Mouse (Mus musculus) spleen, embryonic (tissue): ENCODE results near the gene Atp2b1.

Source experiments
- CTCF ChIA-PET: fragments of 350-600 bp; sonication (Branson Sonifier 250); formaldehyde crosslinking; loops from one replicate; lab custom pipeline; 2022; lab: Charles Lee

Gene Atp2b1

GRCm38 (mm10) chr10:98916011-98916780 lies 2.0 kb downstream of the Atp2b1 start:
- CTCF ChIA-PET = interaction anchor here (0.5 to 0.6 kb wide), 2 partner anchors 175 to 232 kb away, joined by 7 to 15 read pairs; no protein-coding TSS in a partner anchor

GRCm38 (mm10) chr10:98916781-98917340 lies 2.7 kb downstream of the Atp2b1 start:
- CTCF ChIA-PET = interaction anchor here (0.5 to 0.6 kb wide), 3 partner anchors 40 to 175 kb away, joined by 3 to 7 read pairs (median 5); no protein-coding TSS in a partner anchor

DNA sequence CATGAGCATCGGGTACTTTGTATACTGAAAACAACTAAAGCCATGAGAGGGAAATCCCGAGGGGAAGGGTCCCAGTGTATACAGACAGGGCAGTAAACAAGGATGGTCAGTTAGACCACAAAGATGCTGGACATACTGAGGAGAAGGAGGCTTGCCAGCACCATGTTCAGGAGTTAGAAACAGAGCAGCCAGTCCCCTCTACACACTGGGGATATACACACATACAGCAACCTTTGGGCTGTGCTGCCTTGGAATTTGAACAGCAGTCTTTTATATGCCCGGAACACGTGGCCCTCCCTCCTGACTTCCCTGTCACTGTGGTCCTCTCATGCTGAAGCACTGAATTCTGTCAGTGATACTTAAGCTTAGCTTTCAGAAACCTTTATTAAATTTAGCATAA lies 10.9 kb downstream of the Atp2b1 start:
- CTCF ChIA-PET = no interaction called here

GRCm38 (mm10) chr10:98926991-98927390 lies 12.8 kb downstream of the Atp2b1 start:
- CTCF ChIA-PET = no interaction called here

DNA sequence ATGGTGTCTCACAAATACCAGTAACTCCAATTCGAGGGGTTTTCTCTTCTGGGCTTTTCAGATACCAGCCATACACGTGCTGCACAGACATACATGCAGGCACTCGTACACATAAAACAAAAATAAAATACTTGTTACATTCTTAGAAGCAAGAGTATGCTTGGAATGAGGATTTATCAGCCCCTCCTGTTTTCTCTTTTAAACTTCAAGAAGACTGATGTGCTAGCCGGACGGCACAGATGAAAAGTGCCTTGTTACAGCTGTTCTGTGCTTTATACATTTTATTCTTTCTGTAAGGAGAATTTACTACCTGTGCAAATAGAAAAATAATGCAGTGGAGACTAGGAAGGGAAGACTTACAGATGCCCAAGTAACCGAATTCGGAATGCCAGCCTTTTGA lies 15.2 kb downstream of the Atp2b1 start:
- CTCF ChIA-PET = no interaction called here

- CTCF ChIA-PET = no interaction called here
Measured at GRCm38 (mm10) chr10:98930143-98930542, 15.9 kb downstream of the Atp2b1 start.

DNA sequence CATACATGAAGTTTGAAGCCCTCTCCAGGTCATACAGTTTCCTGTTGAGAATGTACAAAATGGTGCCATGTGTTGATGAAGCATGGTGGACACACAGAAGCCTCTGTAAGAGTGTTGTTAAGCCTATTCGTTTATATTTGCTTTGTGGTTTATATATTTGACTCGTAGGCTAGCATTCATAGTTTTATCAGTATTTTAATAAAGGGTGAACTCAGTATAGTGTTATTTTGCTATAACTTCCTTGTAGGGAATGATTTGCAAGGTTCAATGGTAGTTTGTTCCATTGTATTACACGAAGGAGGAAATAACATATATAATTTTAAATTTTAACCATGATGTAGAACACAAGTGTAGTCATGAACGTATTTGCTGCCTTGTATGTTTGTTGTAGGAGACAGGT lies 25.9 kb downstream of the Atp2b1 start:
- CTCF ChIA-PET = no interaction called here

- CTCF ChIA-PET = no interaction called here
Measured at GRCm38 (mm10) chr10:98940799-98941198, 26.6 kb downstream of the Atp2b1 start.

- CTCF ChIA-PET = interaction anchor here (0.6 kb wide), 4 partner anchors 8 to 426 kb away, joined by 3 to 5 read pairs (median 4); no protein-coding TSS in a partner anchor
Measured at GRCm38 (mm10) chr10:98941991-98942390, 27.8 kb downstream of the Atp2b1 start.

DNA sequence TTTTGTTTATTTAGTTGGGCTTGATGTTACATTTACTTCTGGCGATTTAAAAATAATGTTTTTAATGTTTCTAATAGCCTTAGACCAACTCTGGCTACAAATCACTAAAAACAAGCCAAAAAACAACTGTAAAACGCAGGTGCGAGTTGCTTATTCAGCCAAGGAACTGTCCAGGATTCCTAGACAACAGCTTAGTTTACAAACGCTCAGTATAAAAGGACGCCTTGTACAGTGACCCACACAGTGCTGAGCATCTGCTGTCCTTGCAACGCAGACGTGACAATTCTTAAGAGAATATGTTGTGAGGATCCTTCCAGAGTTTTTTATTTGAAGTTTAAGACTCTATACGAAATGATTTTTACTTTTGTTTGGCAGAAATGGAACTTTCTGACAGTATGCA lies 28.8 kb downstream of the Atp2b1 start:
- CTCF ChIA-PET = no interaction called here

GRCm38 (mm10) chr10:98943894-98944293 lies 29.7 kb downstream of the Atp2b1 start:
- CTCF ChIA-PET = no interaction called here

GRCm38 (mm10) chr10:98946031-98946791 lies 32.0 kb downstream of the Atp2b1 start:
- CTCF ChIA-PET = interaction anchor here (0.7 kb wide), 1 partner anchor 178 kb away, joined by 5 read pairs; no protein-coding TSS in a partner anchor

DNA sequence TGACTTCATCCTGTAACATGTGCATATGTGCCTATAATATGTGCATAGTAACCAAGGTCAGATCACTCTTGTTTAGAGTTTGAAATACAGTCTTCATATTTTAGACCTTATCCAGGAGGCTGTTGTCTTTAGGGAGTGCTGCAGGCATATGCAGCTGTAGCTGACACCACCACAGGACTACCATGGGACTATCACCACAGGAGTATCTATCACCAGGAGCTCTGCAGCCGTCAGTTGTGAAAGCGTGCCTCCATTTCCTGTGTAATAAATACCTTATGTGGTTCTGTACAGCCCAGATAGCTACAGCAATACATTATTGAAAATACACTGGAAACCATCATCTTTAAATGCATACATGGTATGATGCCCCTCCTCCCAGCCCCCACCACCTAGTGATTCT lies 33.0 kb downstream of the Atp2b1 start:
- CTCF ChIA-PET = no interaction called here

- CTCF ChIA-PET = no interaction called here
Measured at GRCm38 (mm10) chr10:98948096-98948495, 33.9 kb downstream of the Atp2b1 start.

- CTCF ChIA-PET = interaction anchor here (0.7 to 0.9 kb wide), 2 partner anchors 8 to 58 kb away, joined by 3 to 4 read pairs; no protein-coding TSS in a partner anchor
Measured at GRCm38 (mm10) chr10:98949750-98950149, 35.5 kb downstream of the Atp2b1 start.

GRCm38 (mm10) chr10:98951286-98952270 lies 37.4 kb downstream of the Atp2b1 start:
- CTCF ChIA-PET = interaction anchor here (0.6 to 0.7 kb wide), 2 partner anchors 155 to 887 kb away, joined by 3 to 9 read pairs; partner anchors contain the start of gene Poc1b

DNA sequence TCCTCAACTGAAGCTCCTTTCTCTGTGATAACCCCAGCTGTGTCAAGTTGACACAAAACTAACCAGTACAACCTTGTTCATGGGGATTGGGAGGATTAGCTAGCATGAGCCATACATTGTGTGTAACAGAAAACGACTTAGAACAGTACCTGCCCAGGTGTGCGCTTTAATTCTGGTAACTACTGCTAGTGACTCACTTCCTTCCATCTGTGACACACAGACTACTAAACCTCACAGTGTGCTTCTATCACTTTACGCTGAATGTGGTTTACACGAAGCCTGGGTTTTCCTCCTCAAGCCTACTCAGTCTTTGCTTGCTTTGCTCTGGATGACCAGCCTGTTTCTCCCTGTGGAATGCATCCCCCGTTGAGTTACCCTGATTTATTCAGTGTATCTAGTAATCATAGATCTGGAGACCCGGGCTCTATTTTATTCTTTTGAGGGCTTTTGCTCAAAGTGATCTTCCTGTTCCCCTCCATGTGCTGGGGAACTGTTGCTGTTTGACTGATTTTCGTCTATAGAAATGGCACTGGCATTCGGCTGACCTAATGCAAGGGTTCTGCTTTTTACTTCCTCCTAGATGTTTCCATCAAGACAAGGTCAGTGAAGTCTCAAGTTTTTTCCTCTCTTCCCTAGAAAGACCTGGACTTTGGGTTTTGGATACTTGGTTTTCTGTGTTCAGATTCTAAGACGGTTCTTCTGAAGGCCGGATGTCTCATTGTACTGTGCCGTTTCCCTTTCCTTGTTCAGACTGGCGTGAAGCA lies 40.2 kb downstream of the Atp2b1 start:
- CTCF ChIA-PET = no interaction called here

- CTCF ChIA-PET = no interaction called here
Measured at GRCm38 (mm10) chr10:98956124-98956523, 41.9 kb downstream of the Atp2b1 start.

GRCm38 (mm10) chr10:98958752-98959151 lies 44.5 kb downstream of the Atp2b1 start:
- CTCF ChIA-PET = interaction anchor here (0.5 to 0.7 kb wide), 2 partner anchors 20 to 26 kb away, joined by 4 to 20 read pairs; no protein-coding TSS in a partner anchor

DNA sequence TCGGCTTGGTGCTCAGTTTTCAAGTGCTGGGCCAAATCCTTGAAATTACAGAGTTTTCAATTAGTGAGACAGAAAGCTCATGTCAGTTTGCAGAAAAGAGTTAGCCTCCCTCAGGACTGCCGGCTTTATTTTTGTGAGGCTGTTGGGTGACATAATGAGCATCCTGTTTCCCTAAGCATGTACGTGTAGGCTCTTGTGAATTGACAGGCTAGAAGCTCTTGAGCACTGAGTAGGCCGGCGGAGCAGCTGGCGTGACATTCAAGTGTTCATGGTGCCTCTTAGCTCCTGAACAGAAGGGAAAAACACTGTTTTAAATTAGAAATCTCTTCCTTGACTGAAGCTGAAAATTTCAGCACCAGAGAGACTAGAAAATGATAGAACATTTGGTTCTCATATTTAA lies 45.2 kb downstream of the Atp2b1 start:
- CTCF ChIA-PET = interaction anchor here (0.5 kb wide), 1 partner anchor 19 kb away, joined by 4 read pairs; no protein-coding TSS in a partner anchor
